Comparison of ENCODE assay signal across 17 mouse cellular contexts in the genomic region with DNA sequence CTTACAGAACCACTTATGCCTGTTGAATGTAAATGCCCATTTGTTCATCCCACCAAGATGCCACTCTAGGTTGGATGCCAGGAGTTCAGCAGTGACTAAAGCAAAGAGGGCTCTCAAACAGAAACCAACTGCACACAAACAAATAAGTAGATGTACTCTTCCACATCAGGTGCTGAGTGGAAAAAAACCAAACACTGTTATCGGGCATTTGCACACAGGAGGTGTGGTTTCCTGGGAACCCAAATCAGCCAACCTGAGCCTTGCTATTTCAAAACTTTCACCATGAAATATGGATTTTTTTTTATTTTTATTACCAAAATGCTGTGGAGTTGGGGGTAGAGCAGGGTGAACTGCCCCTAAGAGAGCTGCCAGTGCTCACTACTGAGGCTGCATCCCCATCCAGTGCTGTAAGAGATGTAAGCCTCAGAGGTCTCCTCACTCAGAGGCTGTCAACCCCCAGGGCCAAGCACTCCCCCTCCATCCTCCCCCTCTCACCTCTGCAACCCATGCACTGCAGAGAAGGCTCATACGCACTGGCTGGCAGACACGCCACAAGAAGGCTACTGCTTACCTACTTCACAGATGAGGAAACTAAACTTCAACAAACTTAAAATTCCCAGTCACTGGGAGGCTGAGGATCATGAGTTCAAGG.
DNase-seq lines count a peak whose midpoint lies in the region; ATAC-seq and TF ChIP-seq lines count a peak whose summit lies in the region.
"Had no signal": no experiment of that assay in that cellular context is flagged by ENCODE, and none has a peak within 500 bp of the region (broad histone marks: within the 10 kb centered on the region; RNA-seq: fewer than 3 reads in every experiment).

No protein-coding gene starts in this region.

- no peak for TF ChIP-seq POLR2A in heart, adult 2 months (IDR thresholded peaks at IDR 0.05; ENCODE audit: insufficient read depth, low read depth, low read length)
- no peak for TF ChIP-seq POLR2A in liver, adult 2 months (IDR thresholded peaks at IDR 0.05; ENCODE audit: extremely low read depth, insufficient read depth, low read length)
- TF ChIP-seq POLR2A in spleen, adult 2 months (IDR thresholded peaks at IDR 0.05; ENCODE audit: low read depth, low read length): no peak

- no peaks in the 10 kb centered on the region for H3K36me3 ChIP-seq in heart, embryonic 11.5 days (ENCODE audit: control insufficient read depth, insufficient read depth, low read length)
- no peaks in the 10 kb centered on the region for H3K36me3 ChIP-seq in heart, adult 2 months (ENCODE audit: control insufficient read depth, insufficient read depth, low read length)
- H3K36me3 ChIP-seq in liver, adult 2 months (ENCODE audit: control insufficient read depth, insufficient read depth, low read length): no peaks in the 10 kb centered on the region
- H3K36me3 ChIP-seq in spleen, adult 2 months (ENCODE audit: control insufficient read depth, insufficient read depth, low read length): no peaks in the 10 kb centered on the region
- H3K36me3 ChIP-seq in kidney, embryonic 15.5 days: no peaks in the 10 kb centered on the region
- H3K36me3 ChIP-seq: forebrain, embryonic 15.5 days; hindbrain, embryonic 10.5 days; midbrain, embryonic 13.5 days had no signal

- no peaks in the 10 kb centered on the region for H3K9me3 ChIP-seq in heart, embryonic 11.5 days (replicated peaks; ENCODE audit: control insufficient read depth, low read length)
- H3K9me3 ChIP-seq in kidney, embryonic 15.5 days (replicated peaks): no peaks in the 10 kb centered on the region
- H3K9me3 ChIP-seq: forebrain, embryonic 15.5 days; hindbrain, embryonic 10.5 days; midbrain, embryonic 13.5 days had no signal

- H3K79me2 ChIP-seq in heart, adult 2 months (replicated peaks; ENCODE audit: control insufficient read depth, insufficient read depth, low read length): no peaks in the 10 kb centered on the region
- H3K79me2 ChIP-seq in liver, adult 2 months (ENCODE audit: control insufficient read depth, insufficient read depth, low read length): peaks cover 51% of the 10 kb centered on the region

- no peak for TF ChIP-seq CTCF in heart, adult 2 months (IDR thresholded peaks at IDR 0.05)
- 0 out of 2 replicates have a peak, but pooled peaks have one; percentile 8 for TF ChIP-seq CTCF in liver, adult 2 months (IDR thresholded peaks at IDR 0.05; ENCODE audit: low read depth, low read length)
- TF ChIP-seq CTCF in spleen, adult 2 months (IDR thresholded peaks at IDR 0.05; ENCODE audit: extremely low read depth, insufficient read depth, insufficient read length, insufficient replicate concordance): no peak

- ATAC-seq in heart, embryonic 11.5 days (replicated peaks; ENCODE audit: insufficient number of reproducible peaks, low FRiP score, low TSS enrichment): no peak
- no peak for ATAC-seq in kidney, embryonic 15.5 days (replicated peaks; ENCODE audit: low FRiP score)
- ATAC-seq: midbrain, embryonic 13.5 days had no signal

- H3K4me2 ChIP-seq in heart, embryonic 11.5 days: no peak overlapping the region
- no peak overlapping the region for H3K4me2 ChIP-seq in kidney, embryonic 15.5 days
- H3K4me2 ChIP-seq: forebrain, embryonic 15.5 days; midbrain, embryonic 13.5 days had no signal

- no peak for TF ChIP-seq EP300 in heart, adult 2 months (IDR thresholded peaks at IDR 0.05; ENCODE audit: insufficient read depth, low read depth, low read length)

- 0 out of 2 replicates have a peak overlapping the region, but pooled peaks have one; percentile 29 for H3K27ac ChIP-seq in heart, embryonic 11.5 days (ENCODE audit: low read depth, low read length)
- no peak overlapping the region for H3K27ac ChIP-seq in heart, adult 2 months
- H3K27ac ChIP-seq in liver, adult 2 months (replicated peaks; ENCODE audit: insufficient read depth, low read depth, low read length): peak overlapping the region; percentile 83
- peak overlapping the region; percentile 6; the same call in 1 of the 2 replicates for H3K27ac ChIP-seq in spleen, adult 2 months (ENCODE audit: insufficient read depth, low read length)
- H3K27ac ChIP-seq in kidney, embryonic 15.5 days: no peak overlapping the region
- H3K27ac ChIP-seq: forebrain, embryonic 15.5 days; hindbrain, embryonic 10.5 days; midbrain, embryonic 13.5 days had no signal

- no peak overlapping the region for H3K4me3 ChIP-seq in heart, embryonic 11.5 days (ENCODE audit: low read depth, low read length)
- no peak overlapping the region for H3K4me3 ChIP-seq in heart, adult 2 months
- H3K4me3 ChIP-seq in liver, adult 2 months (ENCODE audit: insufficient read depth, low read depth, low read length): no peak overlapping the region
- no peak overlapping the region for H3K4me3 ChIP-seq in spleen, adult 2 months (ENCODE audit: extremely low read depth, insufficient read depth, insufficient read length)
- no peak overlapping the region for H3K4me3 ChIP-seq in kidney, embryonic 15.5 days (replicated peaks)
- H3K4me3 ChIP-seq: forebrain, embryonic 15.5 days; hindbrain, embryonic 10.5 days; midbrain, embryonic 13.5 days had no signal

- no peaks in the 10 kb centered on the region for H3K27me3 ChIP-seq in heart, embryonic 11.5 days (ENCODE audit: control insufficient read depth, insufficient read depth, low read length)
- no peaks in the 10 kb centered on the region for H3K27me3 ChIP-seq in heart, adult 2 months (ENCODE audit: control insufficient read depth, insufficient read depth, low read length)
- no peaks in the 10 kb centered on the region for H3K27me3 ChIP-seq in liver, adult 2 months (ENCODE audit: control insufficient read depth, insufficient read depth, low read length)
- no peaks in the 10 kb centered on the region for H3K27me3 ChIP-seq in spleen, adult 2 months (ENCODE audit: control insufficient read depth, insufficient read depth, low read length)
- no peaks in the 10 kb centered on the region for H3K27me3 ChIP-seq in kidney, embryonic 15.5 days
- H3K27me3 ChIP-seq: forebrain, embryonic 15.5 days; midbrain, embryonic 13.5 days had no signal

- no peak for DNase-seq in heart, adult 2 months
- DNase-seq in c-Kit-positive CD71-negative TER-119-negative erythroid progenitor cells, embryonic 14.5 days (ENCODE audit: low read depth): peak; percentile 28
- DNase-seq in liver, adult 2 months (ENCODE audit: extremely low read depth, low read depth, low spot score): peak; percentile 88
- DNase-seq in spleen, adult 2 months (ENCODE audit: low read depth in 1 of 2, low spot score in 2 of 2): no peak
- DNase-seq in cerebellum, postnatal 4 days (ENCODE audit: low spot score in 2 of 2): no peak
- DNase-seq in yolk sac, embryonic 10.5 days (ENCODE audit: low spot score): no peak
- DNase-seq: adrenal gland, postnatal 10 days; cerebellum, adult 11 months; cerebellum, postnatal 36 days; kidney, adult 18-20 months; lung, adult 2 months; right cerebral cortex, postnatal 25 days had no signal

- intact Hi-C loops in heart, adult 2 months (cut with DNase I): no loop called here

- H3K9ac ChIP-seq in heart, embryonic 11.5 days (ENCODE audit: low read depth, low read length): no peak overlapping the region
- no peak overlapping the region for H3K9ac ChIP-seq in heart, adult 2 months (ENCODE audit: low read depth, low read length)
- peak overlapping the region; percentile 23; the same call in 1 of the 2 replicates for H3K9ac ChIP-seq in liver, adult 2 months (ENCODE audit: low read depth, low read length)
- no peak overlapping the region for H3K9ac ChIP-seq in kidney, embryonic 15.5 days
- H3K9ac ChIP-seq: forebrain, embryonic 15.5 days; midbrain, embryonic 13.5 days had no signal

- WGBS in heart, embryonic 11.5 days (ENCODE audit: insufficient replicate concordance): 66% methylated on average over 3 of the region's 3 CpGs
- WGBS in heart, adult 2 months: 83% methylated on average over 3 of the region's 3 CpGs
- 32% methylated on average over 3 of the region's 3 CpGs for WGBS in liver, adult 2 months
- WGBS in spleen, adult 2 months: 41% methylated on average over 3 of the region's 3 CpGs
- 82% methylated on average over 3 of the region's 3 CpGs for WGBS in kidney, embryonic 15.5 days

- H3K4me1 ChIP-seq in heart, embryonic 11.5 days (ENCODE audit: control insufficient read depth, insufficient read depth, low read length): 0 out of 2 replicates have a peak, but pooled peaks cover 2% of the 10 kb centered on the region
- H3K4me1 ChIP-seq in heart, adult 2 months (ENCODE audit: control insufficient read depth, insufficient read depth, low read length): peaks cover 6% of the 10 kb centered on the region
- H3K4me1 ChIP-seq in liver, adult 2 months (ENCODE audit: control insufficient read depth, insufficient read depth, low read length): peaks cover 32% of the 10 kb centered on the region
- H3K4me1 ChIP-seq in spleen, adult 2 months (ENCODE audit: control insufficient read depth, insufficient read depth, insufficient read length): peaks cover 23% of the 10 kb centered on the region
- H3K4me1 ChIP-seq in kidney, embryonic 15.5 days: peaks cover 20% of the 10 kb centered on the region

Comparison
In these comparisons a context has a peak if more than half of its experiments do, and no peak if none do; other contexts are left out.
1. H3K27ac ChIP-seq: peak in heart, embryonic 11.5 days (single experiment), liver, adult 2 months (single experiment) and spleen, adult 2 months (single experiment); none in heart, adult 2 months (single experiment) and kidney, embryonic 15.5 days (single experiment).
2. DNase-seq: peak in c-Kit-positive CD71-negative TER-119-negative erythroid progenitor cells, embryonic 14.5 days (single experiment) and liver, adult 2 months (single experiment); none in heart, adult 2 months (0 of 2), spleen, adult 2 months (0 of 2), cerebellum, postnatal 4 days (0 of 2) and yolk sac, embryonic 10.5 days (single experiment).